Mouse (Mus musculus) liver, embryonic 15.5 days (tissue): ENCODE results near the gene Aspdh. TPM values are rescaled to one million over a fixed set of nuclear protein-coding genes. Genes with fewer than 3 reads are reported as not detected.

Experiments used
- ATAC-seq: fragments of 200-750 bp; cut with Nextera tagmentation; 2 replicates; pipeline ENCODE4 v1.8.0; 2017; ENCODE audit warnings: moderate number of reproducible peaks, mild to moderate bottlenecking, moderate library complexity; ENCODE audit not compliant: insufficient read depth
- H3K27ac ChIP-seq: fragments of 300-500 bp; sonication (generic); replicated peaks from 2 replicates; pipeline ENCODE4 v1.5.1; 2015; ENCODE audit warnings: mild to moderate bottlenecking, inconsistent platforms
- H3K27me3 ChIP-seq: fragments of 300-500 bp; sonication (generic); 2 replicates; pipeline ENCODE4 v1.6.1; 2015; ENCODE audit warnings: mild to moderate bottlenecking, inconsistent platforms
- H3K36me3 ChIP-seq: fragments of 300-500 bp; sonication (generic); replicated peaks from 2 replicates; pipeline ENCODE4 v1.6.1; 2015; ENCODE audit warnings: moderate library complexity, mild to moderate bottlenecking, inconsistent platforms
- H3K4me1 ChIP-seq: fragments of 300-500 bp; sonication (generic); replicated peaks from 2 replicates; pipeline ENCODE4 v1.6.1; 2015; ENCODE audit warnings: inconsistent platforms
- H3K4me2 ChIP-seq: fragments of 300-500 bp; sonication (generic); 2 replicates; pipeline ENCODE4 v1.6.1; 2015; ENCODE audit warnings: moderate library complexity, mild to moderate bottlenecking, inconsistent platforms
- H3K4me3 ChIP-seq: fragments of 300-500 bp; sonication (generic); replicated peaks from 2 replicates; pipeline ENCODE4 v1.5.1; 2015; ENCODE audit warnings: mild to moderate bottlenecking, inconsistent platforms
- H3K9ac ChIP-seq: fragments of 300-500 bp; sonication (generic); 2 replicates; pipeline ENCODE4 v1.6.1; 2015; ENCODE audit warnings: moderate library complexity, mild to moderate bottlenecking, inconsistent platforms
- H3K9me3 ChIP-seq: fragments of 300-500 bp; sonication (generic); replicated peaks from 2 replicates; pipeline ENCODE4 v1.6.1; 2016; ENCODE audit warnings: inconsistent platforms
- WGBS: fragments of 180-500 bp; shearing (Covaris S2); methylation state at CpG from one replicate; pipeline ENCODE4 v1.1.7; 2015; ENCODE audit warnings: mixed read lengths; ENCODE audit not compliant: insufficient replicate concordance; 5-methylcytosine and 5-hydroxymethylcytosine counted together
- polyA plus RNA-seq: library from polyadenylated mRNA; unstranded; fragments of >200 nt; fragmentation: Nextera tagmentation; extraction: Ambion mirVana; gene quantifications from 2 replicates; pipeline ENCODE4 v1.2.1, GENCODE M21; 2015

The Aspdh gene
- polyA plus RNA-seq, 1 experiment from 2014 or later = 14.3 TPM

DNA sequence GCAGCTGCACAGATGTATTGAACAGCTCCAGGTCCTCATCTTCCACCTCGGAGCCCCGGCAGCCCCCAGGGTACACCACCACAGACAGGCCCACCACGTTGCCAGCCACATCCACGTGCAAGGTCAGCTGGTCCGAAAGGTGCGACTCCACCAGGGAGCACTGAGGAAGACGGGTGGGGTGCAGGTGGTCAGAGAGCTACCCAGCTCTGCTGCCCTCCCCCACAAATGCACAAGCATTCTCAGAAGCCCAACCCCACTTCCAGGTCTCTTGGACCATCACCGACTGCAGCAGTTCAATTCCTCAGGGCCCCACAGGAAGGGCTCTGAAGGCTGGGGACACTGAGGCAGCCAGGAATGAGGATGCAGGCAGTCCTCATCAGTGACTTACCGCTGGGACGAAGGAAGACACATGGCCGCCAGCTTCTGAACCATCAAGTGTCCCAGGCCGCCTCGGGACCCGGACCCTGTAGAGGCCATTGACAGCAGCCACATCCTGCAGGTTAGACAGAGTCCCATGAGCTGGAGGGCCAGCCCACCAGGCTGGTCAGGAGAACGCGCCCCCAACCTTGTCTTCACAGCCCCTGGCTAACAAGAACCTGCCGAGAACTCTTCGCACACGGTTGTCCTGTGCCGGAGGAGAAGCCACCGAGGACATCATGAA lies 27.1 kb downstream of the Aspdh start:
- Histone ChIP-seq H3K27me3 (no peaks in the 10 kb centered on the region), H3K9me3 (no peaks in the 10 kb centered on the region), H3K9ac (no peak overlapping the region), H3K36me3 (peaks cover 60% of the 10 kb centered on the region), H3K4me3 (no peak overlapping the region), H3K4me2 (no peak overlapping the region), H3K4me1 (peaks cover 28% of the 10 kb centered on the region), H3K27ac (no peak overlapping the region)
- WGBS = 87% methylated on average over 21 of the region's 21 CpGs
- no peak for ATAC-seq

DNA sequence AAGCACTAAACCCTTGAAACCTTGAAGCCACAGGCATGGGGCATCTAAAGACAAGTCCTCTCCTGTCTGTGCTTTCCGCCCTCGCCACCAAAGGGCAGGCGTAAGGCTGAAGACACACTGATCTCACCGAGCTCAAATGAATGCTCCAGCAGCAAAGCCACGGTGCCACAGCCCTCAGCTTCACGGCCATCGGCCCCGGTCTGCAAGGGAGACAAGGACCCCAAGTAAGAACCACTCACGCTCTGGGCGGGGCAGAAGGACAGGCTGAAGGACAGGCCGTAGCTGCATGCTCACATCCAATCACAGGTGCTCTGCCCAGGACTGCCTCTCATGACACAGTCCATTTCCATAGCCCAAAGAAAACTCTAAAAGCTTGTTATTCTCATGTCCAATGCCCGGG lies 29.5 kb downstream of the Aspdh start:
- H3K36me3 ChIP-seq = peaks cover 50% of the 10 kb centered on the region
- WGBS = 88% methylated on average over 12 of the region's 12 CpGs
- no peak overlapping the region for H3K27ac ChIP-seq
- H3K4me2 ChIP-seq = peak overlapping the region; percentile 95
- H3K9ac ChIP-seq = no peak overlapping the region
- H3K27me3 ChIP-seq = peaks cover 8% of the 10 kb centered on the region
- peaks cover 46% of the 10 kb centered on the region for H3K4me1 ChIP-seq
- peak overlapping the region; percentile 84 for H3K4me3 ChIP-seq
- no peaks in the 10 kb centered on the region for H3K9me3 ChIP-seq
- no peak for ATAC-seq

DNA sequence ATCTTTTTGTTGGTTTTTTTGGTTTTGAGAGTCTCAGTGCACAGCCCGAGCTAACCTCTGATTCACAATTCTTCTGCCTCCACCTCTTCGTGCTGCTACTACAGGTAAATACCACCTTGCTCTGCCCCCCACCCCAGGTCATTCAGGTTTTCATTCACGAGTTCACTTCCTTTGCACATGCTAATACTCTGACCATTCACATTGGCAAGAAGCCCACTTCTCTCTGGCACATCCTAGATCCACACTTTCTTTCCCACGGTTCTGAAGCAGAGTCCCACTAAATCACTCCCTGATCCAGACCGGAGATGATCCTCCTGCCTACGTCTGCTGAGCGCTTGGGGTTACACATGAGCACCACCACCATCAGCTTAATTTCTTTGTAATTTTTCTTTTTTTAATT lies 29.9 kb downstream of the Aspdh start:
- Histone ChIP-seq H3K36me3 (peaks cover 46% of the 10 kb centered on the region), H3K27me3 (peaks cover 12% of the 10 kb centered on the region), H3K27ac (peak overlapping the region; percentile 98; the same call in 1 of the 2 replicates), H3K4me3 (peak overlapping the region; percentile 84), H3K9ac (peak overlapping the region; percentile 89), H3K4me1 (peaks cover 46% of the 10 kb centered on the region), H3K4me2 (peak overlapping the region; percentile 95), H3K9me3 (no peaks in the 10 kb centered on the region)
- WGBS = 80% methylated on average over 7 of the region's 7 CpGs
- ATAC-seq = no peak

DNA sequence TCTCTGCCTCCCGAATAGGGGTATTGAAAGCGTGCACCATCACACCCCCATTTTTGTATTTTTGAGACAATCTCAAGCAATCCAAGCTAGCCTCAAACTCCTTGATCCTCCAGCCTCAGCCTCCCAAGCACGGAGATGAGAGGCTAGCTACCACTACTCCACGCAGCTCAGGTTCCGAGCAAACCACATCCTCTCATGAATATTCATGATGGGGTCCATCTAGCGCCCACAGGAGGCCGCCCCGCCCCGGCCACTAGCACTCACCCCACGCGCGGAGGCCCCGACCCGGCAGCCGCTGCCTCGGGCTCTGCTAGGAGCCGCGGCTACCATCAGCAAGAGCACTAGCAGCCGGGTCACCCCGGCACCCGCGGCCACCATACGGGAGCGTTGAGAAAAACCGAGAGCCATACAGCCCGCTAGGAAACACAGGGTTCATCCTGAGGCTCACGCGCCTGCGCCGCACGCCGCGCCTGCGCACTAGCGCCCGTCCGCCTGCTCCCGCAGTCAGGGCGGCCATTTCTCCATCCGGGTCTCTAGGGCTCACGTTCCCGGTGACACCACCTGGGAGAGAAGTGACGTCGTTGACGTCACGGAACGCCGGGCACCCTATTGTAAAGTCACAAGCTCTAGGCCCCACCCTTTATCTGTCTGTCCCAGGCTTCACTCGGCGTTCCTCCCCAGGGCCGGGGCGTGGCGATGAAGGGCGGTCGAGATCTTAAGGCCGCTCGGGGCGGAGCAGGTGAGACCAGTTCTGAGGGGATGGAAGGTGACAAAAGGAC lies 31.0 kb downstream of the Aspdh start, which contains the start of the genes Emc10 and Fam71e1:
Gene Emc10 (minus strand): TSS at position 538 of the 779 bp plus-strand sequence.
Gene Fam71e1 (plus strand): TSS at position 590 of the 779 bp plus-strand sequence.
- Histone ChIP-seq H3K4me2 (peak within 1 kb of the TSS; percentile 95), H3K27me3 (peaks cover 20% of the 10 kb centered on the region), H3K27ac (peak within 1 kb of the TSS; percentile 98), H3K9ac (peak within 1 kb of the TSS; percentile 89), H3K4me3 (peak within 1 kb of the TSS; percentile 84), H3K9me3 (no peaks in the 10 kb centered on the region), H3K36me3 (peaks cover 35% of the 10 kb centered on the region), H3K4me1 (peaks cover 46% of the 10 kb centered on the region)
- WGBS = under 1% methylated on average over 58 of the region's 58 CpGs
- peak; percentile 94 for ATAC-seq

DNA sequence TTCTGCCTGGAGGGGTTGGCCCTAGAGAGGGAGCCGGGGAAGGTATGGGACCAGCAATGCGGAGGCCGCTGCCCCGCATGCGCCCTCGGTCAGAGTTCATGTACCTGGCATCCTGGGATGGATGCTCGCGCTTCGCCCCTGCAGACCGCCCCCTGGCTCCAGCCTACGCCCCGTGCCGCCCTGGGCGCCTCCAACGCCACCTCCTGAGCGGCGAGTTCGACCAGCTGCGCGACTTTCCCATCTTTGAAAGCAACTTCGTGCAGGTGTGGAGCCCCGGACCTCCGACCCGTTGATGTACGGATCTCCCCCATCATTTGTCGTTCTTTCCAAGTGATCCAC lies 31.5 kb downstream of the Aspdh start:
- Histone ChIP-seq H3K36me3 (peaks cover 29% of the 10 kb centered on the region), H3K4me3 (peak overlapping the region; percentile 84), H3K4me2 (peak overlapping the region; percentile 95), H3K9me3 (no peaks in the 10 kb centered on the region), H3K9ac (peak overlapping the region; percentile 89), H3K27me3 (peaks cover 24% of the 10 kb centered on the region), H3K4me1 (peaks cover 51% of the 10 kb centered on the region), H3K27ac (peak overlapping the region; percentile 98)
- WGBS = 2% methylated on average over 26 of the region's 26 CpGs
- ATAC-seq = peak; percentile 62

DNA sequence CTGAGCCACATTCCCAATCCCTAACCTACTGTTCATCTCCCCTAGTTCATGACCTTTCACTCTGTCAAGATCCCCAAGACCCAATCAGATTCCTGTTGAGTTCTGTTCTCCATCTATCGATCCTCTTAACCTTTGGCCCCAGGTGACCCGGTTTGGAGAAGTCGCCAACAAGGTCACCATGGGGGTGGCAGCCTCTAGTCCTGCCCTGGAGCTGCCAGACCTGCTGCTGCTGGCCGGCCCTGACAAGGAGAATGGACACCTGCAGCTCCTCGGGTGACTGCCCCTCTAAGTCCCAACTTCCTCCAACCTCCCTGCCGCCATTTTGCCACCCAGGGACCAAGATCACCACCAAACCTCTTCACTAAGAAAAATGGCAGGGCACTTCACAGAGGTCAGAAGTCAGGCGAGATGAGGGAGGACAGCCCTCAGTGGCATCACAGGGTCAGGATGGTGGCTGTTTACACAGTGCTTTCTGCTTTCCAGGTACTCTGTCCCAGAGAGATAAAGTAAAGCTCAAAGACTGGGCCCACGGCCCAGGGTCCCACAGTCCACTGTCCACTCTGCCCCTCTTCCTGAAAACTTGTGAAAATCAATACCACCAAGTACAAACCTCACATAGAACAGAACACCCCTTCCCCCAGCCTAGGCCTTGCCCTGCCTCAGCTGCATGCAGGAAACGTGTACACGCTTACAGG lies 32.3 kb downstream of the Aspdh start:
- H3K4me2 ChIP-seq = peak overlapping the region; percentile 95
- H3K36me3 ChIP-seq = peaks cover 22% of the 10 kb centered on the region
- ATAC-seq = no peak
- 79% methylated on average over 10 of the region's 10 CpGs for WGBS
- H3K27ac ChIP-seq = peak overlapping the region; percentile 98
- no peaks in the 10 kb centered on the region for H3K9me3 ChIP-seq
- peak overlapping the region; percentile 84 for H3K4me3 ChIP-seq
- H3K27me3 ChIP-seq = peaks cover 24% of the 10 kb centered on the region
- H3K4me1 ChIP-seq = peaks cover 51% of the 10 kb centered on the region
- peak overlapping the region; percentile 89 for H3K9ac ChIP-seq

DNA sequence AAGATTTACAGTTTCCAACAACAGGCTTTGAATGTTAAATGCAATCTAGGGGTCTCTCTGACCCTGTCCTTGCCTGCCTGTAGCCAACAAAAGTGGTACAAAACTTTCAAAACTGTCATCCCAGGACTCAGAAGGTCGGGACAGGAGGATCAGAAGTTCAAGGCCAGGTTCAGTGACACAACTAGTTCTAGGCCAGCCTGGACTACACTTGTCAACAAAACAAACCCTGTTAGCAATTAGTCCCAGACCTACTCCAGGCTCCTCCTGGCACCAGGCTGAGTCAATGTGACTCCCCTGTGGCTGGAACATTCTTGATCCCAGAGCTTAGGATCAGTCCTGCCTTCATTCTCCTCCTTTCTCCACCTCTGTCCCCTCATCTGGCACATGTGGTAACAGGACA lies 33.7 kb downstream of the Aspdh start:
- Histone ChIP-seq H3K36me3 (peaks cover 9% of the 10 kb centered on the region), H3K4me1 (peaks cover 48% of the 10 kb centered on the region), H3K27me3 (peaks cover 32% of the 10 kb centered on the region), H3K9ac (no peak overlapping the region), H3K4me3 (no peak overlapping the region), H3K27ac (peak overlapping the region; percentile 98; the same call in 1 of the 2 replicates), H3K4me2 (no peak overlapping the region), H3K9me3 (no peaks in the 10 kb centered on the region)
- 35% methylated on average over 1 of the region's 1 CpGs for WGBS
- ATAC-seq = no peak

DNA sequence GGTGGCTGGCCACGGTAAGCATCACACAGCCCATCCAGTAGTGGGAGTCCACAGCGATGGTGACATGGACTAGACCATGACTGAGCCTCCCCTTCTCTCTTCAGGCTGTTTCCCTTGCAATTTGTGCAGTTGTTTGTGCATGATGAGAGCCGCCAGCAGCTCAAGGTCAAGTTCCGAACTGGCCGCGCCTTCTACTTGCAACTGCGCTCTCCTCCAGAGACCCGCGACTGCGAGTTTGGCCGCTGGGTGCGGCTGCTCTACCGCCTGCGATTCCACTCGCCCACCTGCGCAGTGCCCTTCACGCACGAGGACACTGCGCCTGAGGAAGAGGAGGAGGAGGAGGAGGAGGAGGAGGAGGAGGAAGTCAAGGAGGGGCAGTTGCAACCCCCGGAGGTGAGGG lies 34.9 kb downstream of the Aspdh start:
- WGBS = 52% methylated on average over 20 of the region's 20 CpGs
- no peak overlapping the region for H3K9ac ChIP-seq
- ATAC-seq = no peak

DNA sequence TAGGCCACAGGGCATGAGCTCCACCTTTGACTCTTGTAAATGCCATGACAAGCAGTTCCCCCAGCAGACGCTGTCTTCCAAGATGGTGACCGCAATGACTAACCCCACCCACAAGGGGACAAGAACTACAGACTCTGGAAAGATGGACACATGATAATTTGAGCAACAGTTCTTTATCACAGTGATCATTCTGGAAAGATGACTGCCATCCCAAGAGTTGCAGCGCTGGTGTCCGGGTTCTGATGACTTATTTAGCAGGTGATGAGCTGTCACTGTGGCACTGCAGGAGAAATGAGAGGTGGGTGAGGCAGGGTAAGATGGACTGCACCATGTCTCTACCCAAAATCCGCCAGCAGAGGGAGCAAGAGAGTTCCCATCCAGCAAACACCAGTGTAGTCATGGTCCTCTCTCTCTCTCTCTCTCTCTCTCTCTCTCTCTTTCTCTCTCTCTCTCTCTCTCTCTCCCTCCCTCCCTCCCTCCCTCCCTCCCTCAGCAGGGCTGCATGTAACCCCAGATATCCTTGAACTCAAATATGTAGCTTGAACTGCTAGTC lies 36.4 kb downstream of the Aspdh start:
- Histone ChIP-seq H3K4me3 (no peak overlapping the region), H3K27me3 (peaks cover 32% of the 10 kb centered on the region), H3K9me3 (no peaks in the 10 kb centered on the region), H3K9ac (no peak overlapping the region), H3K36me3 (no peaks in the 10 kb centered on the region), H3K27ac (no peak overlapping the region), H3K4me2 (no peak overlapping the region), H3K4me1 (peaks cover 29% of the 10 kb centered on the region)
- ATAC-seq = no peak
- 22% methylated on average over 5 of the region's 5 CpGs for WGBS

More for the DNA sequence above, 34.9 kb downstream of the Aspdh start:
- Histone ChIP-seq H3K27ac (no peak overlapping the region), H3K4me2 (no peak overlapping the region), H3K9me3 (no peaks in the 10 kb centered on the region), H3K36me3 (no peaks in the 10 kb centered on the region), H3K4me3 (no peak overlapping the region), H3K4me1 (peaks cover 39% of the 10 kb centered on the region), H3K27me3 (peaks cover 32% of the 10 kb centered on the region)

DNA sequence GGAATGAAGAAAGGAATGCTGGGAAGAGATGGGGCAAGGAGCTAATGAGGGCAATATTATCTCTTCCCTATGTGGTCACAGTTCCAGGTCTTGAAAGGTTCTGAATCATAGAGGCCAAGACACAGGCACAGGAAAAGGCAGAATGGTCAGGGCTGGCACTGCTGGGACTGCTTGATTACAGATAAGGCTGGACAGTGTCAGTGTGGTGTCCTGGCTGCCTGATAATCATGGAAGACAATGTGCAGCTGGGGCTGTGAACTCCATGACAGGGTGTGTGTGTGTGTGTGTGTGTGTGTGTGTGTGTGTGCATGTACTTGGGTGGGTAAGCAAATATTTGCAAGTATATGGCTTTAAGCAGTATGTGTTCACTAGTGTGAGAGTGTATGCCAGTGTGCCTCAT lies 42.3 kb downstream of the Aspdh start:
- Histone ChIP-seq H3K27ac (no peak overlapping the region), H3K36me3 (no peaks in the 10 kb centered on the region), H3K4me2 (no peak overlapping the region), H3K4me1 (no peaks in the 10 kb centered on the region), H3K9me3 (no peaks in the 10 kb centered on the region), H3K4me3 (no peak overlapping the region), H3K9ac (no peak overlapping the region), H3K27me3 (peaks cover 43% of the 10 kb centered on the region)
- ATAC-seq = no peak
